Mouse (Mus musculus): Measurements from ENCODE around the gene Snap23.

Gene Snap23

DNA sequence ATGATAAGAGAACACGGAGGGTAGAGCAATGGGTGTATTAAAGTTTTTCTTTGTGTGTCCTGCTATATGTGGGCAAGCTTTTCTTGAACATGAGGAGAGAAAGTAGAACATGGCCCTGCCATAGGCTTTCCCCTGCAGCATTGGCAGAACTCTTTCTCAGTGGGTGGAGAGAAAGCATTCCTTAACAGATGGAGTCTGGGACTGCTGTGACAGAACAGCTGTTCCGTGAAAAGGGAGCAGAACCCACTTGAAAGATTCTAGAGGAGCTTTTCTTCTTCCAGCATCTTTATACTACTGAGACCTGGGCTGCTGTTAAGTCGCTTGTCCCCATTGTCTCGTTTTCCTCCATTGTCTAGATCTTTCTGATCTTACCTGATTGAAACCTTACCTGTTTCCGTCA, 22.3 kb downstream of the Snap23 start:
- no peak for DNase-seq (ENCODE audit: low spot score)

- DNase-seq (ENCODE audit: low spot score): no peak
These were observed 24.8 kb downstream of the Snap23 start for GRCm38 (mm10) chr2:120592227-120592626.

GRCm38 (mm10) chr2:120597734-120598133, 30.3 kb downstream of the Snap23 start:
- no peak for DNase-seq (ENCODE audit: low spot score)

GRCm38 (mm10) chr2:120599506-120599905, 32.0 kb downstream of the Snap23 start:
- no peak for DNase-seq (ENCODE audit: low spot score)

DNA sequence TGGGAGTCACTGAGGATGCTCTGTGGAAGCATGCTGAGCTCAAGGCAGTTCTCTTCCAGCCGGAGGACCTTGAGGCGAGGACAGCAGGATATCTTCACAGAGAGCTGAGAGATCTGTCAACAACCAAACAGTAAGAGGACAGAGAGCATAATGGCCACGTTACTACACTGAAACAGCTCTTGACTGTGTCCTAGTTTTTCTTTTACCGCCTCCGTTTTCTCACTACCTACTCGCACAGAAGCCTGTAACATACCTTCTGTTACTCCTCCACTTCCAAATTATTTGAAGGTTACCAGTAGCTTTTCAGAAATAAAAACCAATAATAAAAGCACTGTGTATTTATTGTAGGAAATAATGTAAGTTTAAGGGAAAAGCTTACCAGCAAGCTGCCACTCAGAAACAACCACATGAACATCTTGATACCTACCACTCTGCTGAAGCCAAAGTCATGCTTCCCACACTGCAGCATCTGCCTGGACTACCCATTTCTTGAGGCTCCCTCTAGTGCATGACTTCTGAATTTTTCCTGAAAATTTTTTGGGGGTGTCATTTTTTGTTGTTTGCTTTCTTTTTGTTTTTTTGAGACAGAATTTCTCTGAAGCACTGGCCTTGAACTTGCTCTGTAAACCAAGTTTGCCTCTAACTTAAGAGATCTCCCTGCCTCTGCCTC, 38.7 kb downstream of the Snap23 start:
- DNase-seq (ENCODE audit: low spot score): no peak

DNA sequence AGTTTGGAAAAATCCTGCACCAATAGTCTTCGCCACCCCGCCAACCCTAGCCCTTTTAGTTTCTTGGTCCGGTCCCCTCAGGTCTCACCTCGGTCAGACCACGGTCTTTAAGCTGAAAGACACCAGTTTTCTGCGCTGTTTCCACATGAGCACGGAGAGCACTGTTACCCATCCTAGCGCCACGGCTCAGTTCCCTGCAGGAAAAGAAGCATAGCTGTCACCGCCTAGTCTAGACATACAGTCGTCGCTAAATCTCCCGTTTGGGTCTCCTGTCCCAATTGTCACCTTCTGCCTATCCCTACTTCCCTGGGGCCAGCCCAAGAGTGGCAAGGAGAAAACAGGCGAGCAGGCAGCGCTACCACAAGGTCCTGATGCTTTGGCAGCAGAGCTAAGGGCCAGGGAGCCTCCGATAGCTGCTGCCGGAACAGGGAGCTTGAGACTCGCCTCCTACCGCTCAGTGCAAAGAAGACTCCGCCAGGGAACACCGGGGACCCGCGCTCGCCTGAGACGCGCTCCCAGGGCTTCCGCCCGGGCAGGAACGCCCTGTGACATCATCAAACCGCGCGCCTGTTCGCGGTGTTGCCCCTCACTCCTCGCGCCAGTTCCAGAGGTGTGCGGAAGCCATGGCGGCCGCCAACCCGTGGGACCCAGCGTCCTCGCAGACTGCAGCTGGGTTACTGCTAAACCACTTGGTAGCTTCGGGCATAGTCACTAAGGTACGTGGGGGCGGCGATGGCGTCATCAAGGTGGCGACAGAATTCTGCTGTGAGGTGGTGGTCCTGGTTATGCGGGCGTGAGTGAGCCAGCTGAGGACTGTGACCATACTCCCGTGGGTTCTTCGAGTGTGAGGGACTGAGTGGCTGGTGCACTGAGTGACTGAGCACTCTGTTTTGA, 41.6 kb downstream of the Snap23 start, which contains the start of the genes Haus2 and Lrrc57:
TSS of gene Haus2 (plus strand) at position 554 of the 894 bp plus-strand sequence.
TSS of gene Lrrc57 (minus strand) at position 691 of the 894 bp plus-strand sequence.
- DNase-seq (ENCODE audit: low spot score): peak; percentile 92

DNA sequence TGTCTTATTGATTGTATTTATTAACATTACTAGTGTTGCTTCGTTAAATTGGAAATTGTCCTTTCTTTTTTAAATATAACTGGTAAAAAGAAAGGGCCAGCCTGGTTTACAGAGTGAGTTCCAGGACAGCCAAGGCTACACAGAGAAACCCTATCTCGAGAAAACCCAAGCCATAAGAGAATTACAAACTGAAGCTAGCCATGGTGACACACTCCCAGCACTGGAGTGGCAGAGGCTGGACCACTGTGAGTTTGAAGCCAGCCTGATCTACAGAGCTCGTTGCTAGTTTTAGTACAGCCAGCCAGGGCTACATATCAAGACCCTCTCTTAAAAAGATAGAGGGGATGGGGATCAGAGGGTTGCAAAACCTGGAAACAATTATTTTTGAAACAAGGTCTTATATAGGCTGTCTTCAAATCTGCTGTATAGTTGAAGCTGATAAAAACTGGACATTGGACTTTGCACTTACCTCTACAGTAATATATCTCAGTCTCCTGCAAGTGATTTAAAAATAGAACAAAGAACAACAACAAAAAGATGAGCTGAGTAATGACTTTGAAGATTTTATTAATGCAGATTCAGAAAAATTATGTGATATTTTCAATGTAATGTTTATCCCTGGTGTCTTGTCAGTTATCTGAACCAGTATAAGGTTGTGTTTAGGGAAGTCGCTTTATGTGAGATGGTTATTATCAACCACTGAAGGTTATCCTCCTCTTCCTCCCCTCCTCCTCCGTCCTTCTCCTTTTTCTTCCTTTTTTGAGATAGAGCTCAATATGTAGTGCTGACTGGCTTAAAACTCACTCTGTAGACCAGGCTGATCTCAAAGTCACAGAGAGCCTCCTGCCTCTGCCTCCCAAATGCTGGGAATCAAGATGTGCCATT, 49.0 kb downstream of the Snap23 start:
- no peak for DNase-seq (ENCODE audit: low spot score)

- no peak for DNase-seq (ENCODE audit: low spot score)
These were observed 52.1 kb downstream of the Snap23 start for GRCm38 (mm10) chr2:120619538-120619937.

- DNase-seq (ENCODE audit: low spot score): no peak
These were observed 55.4 kb downstream of the Snap23 start for GRCm38 (mm10) chr2:120622920-120623319.

DNA sequence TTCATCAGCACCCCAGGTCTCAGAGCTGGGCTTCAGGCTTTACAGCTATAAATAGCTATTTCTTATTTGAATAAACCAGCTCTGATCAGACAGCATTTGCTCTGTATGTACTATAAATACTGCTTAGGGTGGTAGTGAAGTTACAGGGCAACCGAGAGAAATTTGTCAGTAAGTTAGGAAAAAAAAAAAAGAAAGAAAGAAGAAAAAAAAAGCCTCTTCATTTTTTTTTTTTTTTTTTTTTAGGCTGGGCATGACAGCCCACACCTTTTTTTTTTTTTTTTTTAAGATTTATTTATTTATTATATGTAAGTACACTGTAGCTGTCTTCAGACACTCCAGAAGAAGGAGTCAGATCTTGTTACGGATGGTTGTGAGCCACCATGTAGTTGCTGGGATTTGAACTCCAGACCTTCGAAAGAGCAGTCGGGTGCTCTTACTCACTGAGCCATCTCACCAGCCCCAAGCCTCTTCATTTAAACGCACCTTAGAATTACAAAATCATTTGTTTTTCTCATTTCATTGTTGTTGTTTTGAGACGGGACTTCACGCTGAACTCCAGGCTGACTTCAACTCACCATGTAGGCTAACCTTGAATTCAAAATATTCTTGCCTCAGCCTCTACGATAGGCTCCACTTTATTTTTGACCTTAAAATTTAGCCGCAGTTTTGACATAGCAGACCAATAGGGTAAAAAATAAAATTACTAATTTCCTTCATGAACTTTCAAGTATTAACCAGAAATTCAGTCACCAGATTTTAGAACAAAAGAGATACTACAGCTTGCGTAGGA, 60.8 kb downstream of the Snap23 start:
- DNase-seq (ENCODE audit: low spot score): no peak

DNA sequence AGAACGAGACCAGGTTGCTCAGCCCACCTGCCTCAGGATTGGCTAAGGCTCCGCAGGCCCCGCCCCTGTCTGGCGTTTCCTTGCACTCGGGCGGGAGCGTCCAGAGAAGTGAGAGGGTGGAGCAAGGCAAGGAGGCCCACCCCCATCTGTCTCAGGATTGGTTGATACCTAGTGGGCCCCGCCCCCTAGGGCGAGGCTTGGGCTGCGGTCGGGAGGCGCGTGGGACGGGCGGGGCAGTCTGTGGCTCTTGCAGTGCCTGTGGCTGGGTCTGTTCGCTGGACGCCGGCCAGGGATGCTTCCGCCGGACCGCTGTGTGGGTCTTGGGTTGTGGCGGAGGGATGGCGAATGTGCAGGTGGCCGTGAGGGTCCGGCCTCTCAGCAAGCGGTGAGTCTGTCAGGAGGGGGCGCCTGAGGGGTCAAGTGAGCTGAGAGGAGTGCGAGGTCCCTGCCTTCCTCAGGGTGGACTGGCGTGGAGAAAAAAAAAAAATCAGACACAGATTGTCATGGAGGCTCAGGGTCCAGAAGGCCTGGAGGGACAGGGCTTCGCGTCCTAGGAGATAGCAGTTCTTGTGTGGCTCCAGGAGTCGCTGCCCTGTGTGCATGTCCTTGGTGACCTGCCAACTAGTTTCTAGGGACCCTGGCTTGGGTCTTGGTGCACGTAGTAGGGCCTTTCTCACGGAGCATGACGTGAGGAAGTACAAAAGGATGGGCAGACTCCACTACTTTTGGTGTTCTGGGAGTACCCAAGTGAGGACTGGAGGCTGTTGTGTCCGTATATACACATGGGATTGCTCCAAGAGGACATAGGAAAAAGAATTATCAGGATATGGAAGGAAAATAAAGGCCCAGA, 61.6 kb downstream of the Snap23 start, which contains the start of gene Stard9:
TSS of gene Stard9 (plus strand) at position 236 of the 850 bp plus-strand sequence.
- DNase-seq (ENCODE audit: low spot score): peak; percentile 99

- no peak for DNase-seq (ENCODE audit: low spot score)
These were observed 62.8 kb downstream of the Snap23 start for GRCm38 (mm10) chr2:120630246-120630645.

- DNase-seq (ENCODE audit: low spot score): no peak
These were observed 63.2 kb downstream of the Snap23 start for GRCm38 (mm10) chr2:120630655-120631054.

DNA sequence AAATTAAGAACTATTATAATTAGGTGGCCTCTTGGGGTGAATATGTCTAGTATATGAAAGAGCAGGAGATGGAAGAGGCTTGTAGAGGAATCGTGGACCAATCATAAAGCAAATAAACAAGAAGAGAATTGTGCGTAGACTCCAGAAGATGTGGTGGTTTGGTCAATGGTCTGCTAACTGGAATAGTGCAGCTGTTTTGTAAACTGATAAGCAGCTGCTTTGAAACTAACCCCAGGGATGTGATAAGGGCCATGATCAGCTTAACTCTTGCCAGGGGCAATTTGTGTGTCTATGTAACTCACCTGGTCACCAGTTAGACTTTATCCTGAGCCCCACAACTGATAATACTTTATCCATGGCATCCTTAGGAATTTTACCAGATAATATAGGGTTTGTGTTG, 64.0 kb downstream of the Snap23 start:
- no peak for DNase-seq (ENCODE audit: low spot score)

GRCm38 (mm10) chr2:120631957-120632356, 64.5 kb downstream of the Snap23 start:
- no peak for DNase-seq (ENCODE audit: low spot score)

GRCm38 (mm10) chr2:120640835-120641234, 73.4 kb downstream of the Snap23 start:
- DNase-seq (ENCODE audit: low spot score): no peak

DNA sequence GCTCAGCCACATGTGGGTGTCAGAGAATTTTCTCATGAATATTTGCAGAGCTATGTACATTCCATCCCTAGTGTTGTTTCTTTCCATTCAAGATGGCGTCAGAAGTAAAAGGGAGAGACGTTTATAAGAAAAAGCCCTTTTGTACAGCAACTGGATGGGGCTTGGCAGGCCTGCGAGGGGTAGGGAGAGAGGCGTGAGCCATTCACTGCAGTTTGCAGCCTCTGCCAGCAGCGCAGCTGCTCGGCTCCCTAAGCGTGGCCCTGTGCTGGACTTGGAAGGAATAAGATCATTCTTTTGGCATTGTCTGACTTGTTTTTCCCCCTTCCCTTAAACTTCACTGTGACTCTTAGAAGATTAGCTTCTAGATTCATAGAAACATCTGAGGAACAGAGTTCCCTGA, 76.4 kb downstream of the Snap23 start:
- peak; percentile 69 for DNase-seq (ENCODE audit: low spot score)

GRCm38 (mm10) chr2:120646777-120647176, 79.3 kb downstream of the Snap23 start:
- no peak for DNase-seq (ENCODE audit: low spot score)
